Mouse (Mus musculus) CH12.LX (cell line): ENCODE data around the gene Dhx30. TPM values are rescaled to one million over a fixed set of nuclear protein-coding genes. Genes with fewer than 3 reads are reported as not detected.

ENCODE experiments used
- DNase-seq: peaks from one replicate; pipeline ENCODE4 v3.0.0-alpha.2; 2013; ENCODE audit errors: extremely low read depth
- H3K27ac ChIP-seq: 2 replicates; pipeline ENCODE4 v1.5.1; 2012; ENCODE audit warnings: low read depth, mild to moderate bottlenecking, control low read depth, moderate library complexity; ENCODE audit not compliant: insufficient read depth
- H3K27me3 ChIP-seq: replicated peaks from 2 replicates; pipeline ENCODE3; 2012; ENCODE audit warnings: inconsistent platforms
- H3K36me3 ChIP-seq, 2 experiments: replicated peaks in 1 of 2; 2 replicates each; pipeline versions ENCODE3 to v1.6.1; 2012; ENCODE audit warnings: inconsistent platforms in 1 of 2, low read length in 1 of 2, mild to moderate bottlenecking in 1 of 2, mixed read lengths in 1 of 2, moderate library complexity in 1 of 2; ENCODE audit not compliant: control insufficient read depth in 1 of 2, insufficient read depth in 1 of 2
- H3K4me1 ChIP-seq, 2 experiments: 2 replicates each; pipeline ENCODE4 v1.6.1; 2012; ENCODE audit warnings: inconsistent platforms in 1 of 2, moderate library complexity in 1 of 2; ENCODE audit not compliant: insufficient read depth in 2 of 2, control insufficient read depth in 1 of 2
- H3K4me2 ChIP-seq: 2 replicates; pipeline ENCODE4 v1.6.1; 2012; ENCODE audit warnings: low read depth, mild to moderate bottlenecking, control low read depth; ENCODE audit not compliant: poor library complexity, insufficient read depth, severe bottlenecking
- H3K4me3 ChIP-seq, 3 experiments: fragments of 150-350 bp in 1 of 3; sonication (generic) in 1 of 3; replicated peaks in 1 of 3; 2 replicates each; pipeline versions ENCODE3 to v1.5.1; 2011 to 2012; ENCODE audit warnings: low read depth in 2 of 3, low read length in 2 of 3, mild to moderate bottlenecking in 2 of 3, moderate library complexity in 2 of 3, control low read depth in 1 of 3, improper control_type of control experiment in 1 of 3, inconsistent platforms in 1 of 3, mixed read lengths in 1 of 3; ENCODE audit not compliant: poor library complexity in 1 of 3
- H3K79me2 ChIP-seq: replicated peaks from 2 replicates; pipeline ENCODE4 v1.6.1; 2012; ENCODE audit warnings: mild to moderate bottlenecking, moderate library complexity; ENCODE audit not compliant: control insufficient read depth, poor library complexity, insufficient read depth, severe bottlenecking; ENCODE audit errors: extremely low read depth
- H3K9ac ChIP-seq: 2 replicates; pipeline ENCODE4 v1.6.1; 2012; ENCODE audit warnings: low read depth, mild to moderate bottlenecking, control low read depth, moderate library complexity; ENCODE audit not compliant: insufficient read depth
- H3K9me3 ChIP-seq: replicated peaks from 2 replicates; pipeline ENCODE3; 2012; ENCODE audit warnings: low read length, inconsistent platforms, mixed read lengths
- CTCF ChIP-seq, 2 experiments: IDR thresholded peaks in 1 of 2; conservative IDR thresholded peaks in 1 of 2; 2 replicates each; pipeline ENCODE4 v1.5.1; 2011 to 2012; ENCODE audit warnings: low read depth in 2 of 2, low read length in 2 of 2, improper control_type of control experiment in 1 of 2, inconsistent platforms in 1 of 2, mild to moderate bottlenecking in 1 of 2, moderate library complexity in 1 of 2
- ELF1 ChIP-seq: IDR thresholded peaks from 2 replicates; pipeline ENCODE4 v1.6.1; 2014; ENCODE audit warnings: low read depth, mild to moderate bottlenecking, inconsistent platforms, low read length, improper control_type of control experiment
- EP300 ChIP-seq: IDR thresholded peaks from 2 replicates; pipeline ENCODE4 v1.6.1; 2011; ENCODE audit warnings: low read length, improper control_type of control experiment
- ETS1 ChIP-seq: conservative IDR thresholded peaks from 2 replicates; pipeline ENCODE4 v1.6.1; 2012; ENCODE audit warnings: low read depth, mild to moderate bottlenecking, inconsistent platforms, low read length, improper control_type of control experiment, moderate library complexity
- IRF4 ChIP-seq: IDR thresholded peaks from 2 replicates; pipeline ENCODE4 v1.6.1; 2014; ENCODE audit warnings: low read depth, mild to moderate bottlenecking, inconsistent platforms, low read length, improper control_type of control experiment
- JUN ChIP-seq: IDR thresholded peaks from 2 replicates; pipeline ENCODE4 v1.6.1; 2011; ENCODE audit warnings: low read depth, mild to moderate bottlenecking, low read length, improper control_type of control experiment, moderate library complexity; ENCODE audit not compliant: insufficient read depth
- JUND ChIP-seq: conservative IDR thresholded peaks from 2 replicates; pipeline ENCODE4 v1.6.1; 2011; ENCODE audit warnings: low read depth, low read length, improper control_type of control experiment
- MAZ ChIP-seq: IDR thresholded peaks from 2 replicates; pipeline ENCODE4 v1.6.1; 2012; ENCODE audit warnings: low read depth, mild to moderate bottlenecking, inconsistent platforms, low read length, improper control_type of control experiment, moderate library complexity
- MEF2A ChIP-seq: IDR thresholded peaks from 2 replicates; pipeline ENCODE4 v1.6.1; 2014; ENCODE audit warnings: low read depth, mild to moderate bottlenecking, inconsistent platforms, low read length, improper control_type of control experiment, borderline replicate concordance
- NRF1 ChIP-seq: IDR thresholded peaks from 2 replicates; pipeline ENCODE4 v1.6.1; 2014; ENCODE audit warnings: low read depth, mild to moderate bottlenecking, inconsistent platforms, low read length, improper control_type of control experiment, moderate library complexity
- RAD21 ChIP-seq: IDR thresholded peaks from 2 replicates; pipeline ENCODE4 v1.6.1; 2011; ENCODE audit warnings: low read depth, mild to moderate bottlenecking, low read length, improper control_type of control experiment, moderate library complexity
- SIN3A ChIP-seq: IDR thresholded peaks from 2 replicates; pipeline ENCODE4 v1.6.1; 2012; ENCODE audit warnings: low read length, improper control_type of control experiment, inconsistent platforms
- SMC3 ChIP-seq: IDR thresholded peaks from 2 replicates; pipeline ENCODE4 v1.6.1; 2011; ENCODE audit warnings: low read depth, low read length, improper control_type of control experiment
- TBP ChIP-seq: conservative IDR thresholded peaks from 2 replicates; pipeline ENCODE4 v1.6.1; 2011; ENCODE audit warnings: low read depth, low read length, improper control_type of control experiment
- TCF12 ChIP-seq: IDR thresholded peaks from 2 replicates; pipeline ENCODE4 v1.6.1; 2014; ENCODE audit warnings: low read depth, mild to moderate bottlenecking, inconsistent platforms, low read length, improper control_type of control experiment
- UBTF ChIP-seq: IDR thresholded peaks from 2 replicates; pipeline ENCODE4 v1.6.1; 2012; ENCODE audit warnings: low read depth, mild to moderate bottlenecking, inconsistent platforms, low read length, improper control_type of control experiment, moderate library complexity
- USF2 ChIP-seq: conservative IDR thresholded peaks from 2 replicates; pipeline ENCODE4 v1.6.1; 2011; ENCODE audit warnings: low read depth, low read length, improper control_type of control experiment
- ZNF384 ChIP-seq: IDR thresholded peaks from 2 replicates; pipeline ENCODE4 v1.6.1; 2012; ENCODE audit warnings: low read depth, low read length, improper control_type of control experiment, inconsistent platforms
- dilution Hi-C: fragments of 300-500 bp; cut with MboI; formaldehyde crosslinking; loops from 2 replicates; pipeline ENCODE4 v1.14.3; 2020; ENCODE audit warnings: low sequenced_read_pairs; ENCODE audit not compliant: extremely low pct_unique_long_range_greater_than_20kb, extremely low pct_ligation_motif_present
- in situ Hi-C: fragments of 300-500 bp; cut with MboI; formaldehyde crosslinking; loops from 3 replicates; pipeline ENCODE4 v1.14.3; 2019; ENCODE audit warnings: low sequenced_read_pairs, low pct_ligation_motif_present, low pct_unique_long_range_greater_than_20kb, mixed read lengths
- polyA plus RNA-seq: library from polyadenylated mRNA; unstranded; fragments of >175 nt; gene quantifications from 2 replicates; pipeline ENCODE4 v1.2.1, GENCODE M21; 2012; ENCODE audit warnings: low read depth; ENCODE audit not compliant: insufficient read length
- total RNA-seq, 2 experiments: library from RNA; depleted of rRNA; stranded (reverse); fragments of 300-350 nt in 1 of 2; fragments of >200 nt in 1 of 2; gene quantifications; 2 replicates each; pipeline ENCODE4 v1.2.3; 2012 to 2014

The Dhx30 gene
- total and polyA plus RNA-seq, 3 experiments: 68.8 to 129 (median 99.3) TPM

- dilution Hi-C loops (no loop called here), in situ Hi-C loops (no loop called here)
- Histone ChIP-seq H3K9me3 (no peaks in the 10 kb centered on the region), H3K79me2 (peaks cover 14% of the 10 kb centered on the region), H3K27ac (peak overlapping the region; percentile 50), H3K9ac (no peak overlapping the region)
- TF ChIP-seq SIN3A (no peak), JUN (no peak)
- TF ChIP-seq, all 38 proteins: peak for 0
- H3K4me1 ChIP-seq: peaks cover 4 to 60% of the 10 kb centered on the region in 2 experiments
- no peaks in the 10 kb centered on the region for H3K27me3 ChIP-seq
- DNase-seq: peak; percentile 19
- no peak overlapping the region for H3K4me3 ChIP-seq
- no peak overlapping the region for H3K4me2 ChIP-seq
- H3K36me3 ChIP-seq: peaks cover 45 to 77% of the 10 kb centered on the region in 2 experiments
These were observed 41.4 kb upstream of the Dhx30 start for GRCm38 (mm10) chr9:110159036-110159435.

- dilution Hi-C loops: no loop called here
- H3K4me1 ChIP-seq: no peaks in the 10 kb centered on the region
- no peak overlapping the region for H3K27ac ChIP-seq
- no peak overlapping the region for H3K4me2 ChIP-seq
- H3K4me3 ChIP-seq: no peak overlapping the region
- peaks cover 51 to 81% of the 10 kb centered on the region in 2 experiments for H3K36me3 ChIP-seq
- H3K9me3 ChIP-seq: no peaks in the 10 kb centered on the region
- TF ChIP-seq UBTF: no peak
- TF ChIP-seq CTCF (conservative IDR thresholded peaks at IDR 0.05 in 1 of 2, IDR thresholded peaks at IDR 0.05 in 1 of 2; ENCODE audit: low read depth in 2 of 2, low read length in 2 of 2): no peak
- H3K79me2 ChIP-seq: peaks cover 25% of the 10 kb centered on the region
- H3K27me3 ChIP-seq: no peaks in the 10 kb centered on the region
- in situ Hi-C loops: no loop called here
- DNase-seq: no peak
- H3K9ac ChIP-seq: no peak overlapping the region
These were observed 31.0 kb upstream of the Dhx30 start for GRCm38 (mm10) chr9:110148598-110148997.

GRCm38 (mm10) chr9:110142097-110142496 is 24.5 kb upstream of the Dhx30 start:
- Histone ChIP-seq H3K36me3 (peaks cover 26 to 58% of the 10 kb centered on the region in 2 experiments), H3K27me3 (no peaks in the 10 kb centered on the region), H3K27ac (no peak overlapping the region), H3K4me3 (no peak overlapping the region), H3K4me1 (peaks cover 0 to 32% of the 10 kb centered on the region in 2 experiments; a peak in 2 of 4 replicates), H3K9ac (no peak overlapping the region), H3K79me2 (peaks cover 64% of the 10 kb centered on the region), H3K9me3 (no peaks in the 10 kb centered on the region), H3K4me2 (no peak overlapping the region)
- DNase-seq: no peak
- TF ChIP-seq TBP (no peak), ETS1 (0 out of 2 replicates have a peak, but pooled peaks have one; percentile 16), EP300 (peak; percentile 81), MEF2A (no peak), JUN (peak; percentile 65), SIN3A (no peak), USF2 (no peak), ZNF384 (peak; percentile 66; the same call in 1 of the 2 replicates), IRF4 (peak; percentile 90), MAZ (no peak), TCF12 (peak; percentile 58; the same call in 1 of the 2 replicates), SMC3 (no peak), NRF1 (no peak), ELF1 (no peak), JUND (peak; percentile 90), RAD21 (no peak)
- in situ Hi-C loops (no loop called here), dilution Hi-C loops (no loop called here)
